In the genomic region with DNA sequence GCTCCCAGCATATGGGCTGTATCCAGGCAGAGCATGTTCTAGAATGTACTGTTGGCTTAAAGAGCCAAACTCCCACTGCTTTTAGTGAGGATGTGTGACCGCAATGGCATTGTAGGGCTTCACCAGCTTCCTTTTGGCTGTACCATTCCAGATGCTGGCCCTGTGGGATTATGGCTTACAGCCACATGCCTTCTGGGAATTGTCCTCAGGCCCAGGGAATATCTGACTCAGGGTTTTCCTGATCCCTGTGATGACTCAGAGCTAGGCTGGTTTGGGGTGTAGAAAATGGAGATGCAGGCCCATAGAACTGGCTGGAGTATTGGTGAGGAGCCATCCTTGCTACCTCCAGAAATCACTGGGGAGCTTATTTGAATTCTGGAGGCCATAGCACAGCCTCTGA, we compare ENCODE assay signal across 21 mouse cellular contexts.
"Had no signal": no experiment of that assay in that cellular context is flagged by ENCODE, and none has a peak within 500 bp of the region (broad histone marks: within the 10 kb centered on the region; RNA-seq: fewer than 3 reads in every experiment).

No protein-coding gene starts in this region.

- H3K27me3 ChIP-seq: heart, embryonic 12.5 days; hindbrain, embryonic 12.5 days; intestine, embryonic 15.5 days; limb, embryonic 13.5 days; limb, embryonic 15.5 days; liver, embryonic 12.5 days had no signal

- H3K4me2 ChIP-seq: heart, embryonic 12.5 days; hindbrain, embryonic 12.5 days; hindbrain, embryonic 14.5 days; intestine, embryonic 15.5 days; limb, embryonic 13.5 days; limb, embryonic 15.5 days; liver, embryonic 12.5 days had no signal

- H3K36me3 ChIP-seq: heart, embryonic 10.5 days; heart, embryonic 12.5 days; hindbrain, embryonic 10.5 days; hindbrain, embryonic 12.5 days; intestine, embryonic 15.5 days; limb, embryonic 13.5 days; limb, embryonic 15.5 days; liver, embryonic 12.5 days had no signal

- H3K4me3 ChIP-seq: heart, embryonic 10.5 days; heart, embryonic 12.5 days; hindbrain, embryonic 10.5 days; hindbrain, embryonic 12.5 days; intestine, embryonic 15.5 days; layer of hippocampus, adult 2 months; limb, embryonic 13.5 days; limb, embryonic 15.5 days; liver, embryonic 12.5 days had no signal

- DNase-seq: gastrocnemius, postnatal 14 days; gastrocnemius, postnatal 36 days; heart, adult 18-20 months; heart, postnatal 10 days; heart, postnatal 4 days; kidney, adult 18-20 months; kidney, adult 8-10 months; kidney, postnatal 10 days; kidney, postnatal 25 days; kidney, postnatal 4 days; left cerebral cortex, postnatal 4 days had no signal
